Mouse (Mus musculus) spleen, adult 12 weeks (tissue): ENCODE measurements at regions not wholly inside any gene's neighbourhood (a gene's known extent, or its start where the extent isn't known, plus 50 kb on each side); places are given as distances from the start of the nearest gene placed in this dataset.

Experiments used
- DNase-seq: peaks from one replicate; pipeline ENCODE4 v3.0.0; 2022; ENCODE audit warnings: low spot score

- no peak for DNase-seq
Measured at GRCm38 (mm10) chr9:120723026-120723425, 151.8 kb downstream of the Rpl14 start.

- DNase-seq, result no peak
Measured at GRCm38 (mm10) chr9:120731952-120732622, 160.8 kb downstream of the Rpl14 start.

GRCm38 (mm10) chr9:120732650-120733293 is 161.5 kb downstream of the Rpl14 start:
- DNase-seq, result no peak

- no peak for DNase-seq
Measured at GRCm38 (mm10) chr9:120733681-120734465, 162.6 kb downstream of the Rpl14 start.

- DNase-seq, result no peak
Measured at GRCm38 (mm10) chr9:120735217-120735616, 164.0 kb downstream of the Rpl14 start.

GRCm38 (mm10) chr9:120737956-120738355 is 166.7 kb downstream of the Rpl14 start:
- DNase-seq, result no peak

GRCm38 (mm10) chr9:120739199-120739952 is 168.1 kb downstream of the Rpl14 start:
- DNase-seq, result no peak

GRCm38 (mm10) chr9:120739953-120740524 is 168.8 kb downstream of the Rpl14 start:
- DNase-seq, result no peak

GRCm38 (mm10) chr9:120741521-120741920 is 170.3 kb downstream of the Rpl14 start:
- no peak for DNase-seq

GRCm38 (mm10) chr9:120743455-120743854 is 172.2 kb downstream of the Rpl14 start:
- DNase-seq, result no peak

- DNase-seq, result no peak
Measured at GRCm38 (mm10) chr9:120745674-120746073, 174.4 kb downstream of the Rpl14 start.

GRCm38 (mm10) chr9:120750820-120751219 is 178.2 kb upstream of the Ctnnb1 start:
- DNase-seq, result no peak

GRCm38 (mm10) chr9:120751686-120752484 is 177.1 kb upstream of the Ctnnb1 start:
- DNase-seq, result no peak

GRCm38 (mm10) chr9:120754151-120754550 is 174.9 kb upstream of the Ctnnb1 start:
- no peak for DNase-seq

GRCm38 (mm10) chr9:120755486-120755885 is 173.5 kb upstream of the Ctnnb1 start:
- no peak for DNase-seq

- DNase-seq, result no peak
Measured at GRCm38 (mm10) chr9:120758003-120758402, 171.0 kb upstream of the Ctnnb1 start.

GRCm38 (mm10) chr9:120758632-120759031 is 170.4 kb upstream of the Ctnnb1 start:
- DNase-seq, result no peak

- no peak for DNase-seq
Measured at GRCm38 (mm10) chr9:120759771-120760170, 169.2 kb upstream of the Ctnnb1 start.

GRCm38 (mm10) chr9:120763802-120764201 is 165.2 kb upstream of the Ctnnb1 start:
- DNase-seq, result no peak

GRCm38 (mm10) chr9:120764663-120765062 is 164.4 kb upstream of the Ctnnb1 start:
- no peak for DNase-seq

GRCm38 (mm10) chr9:120765292-120765691 is 163.7 kb upstream of the Ctnnb1 start:
- DNase-seq, result no peak
